Mouse (Mus musculus) left cerebral cortex, adult 18-20 months (tissue): ENCODE data around the gene Rbfox3. TPM values are rescaled to one million over a fixed set of nuclear protein-coding genes. Genes with fewer than 3 reads are reported as not detected.

Experiments used
- DNase-seq, 2 experiments: peaks; one replicate each; pipeline ENCODE4 v3.0.0; 2021 to 2022; ENCODE audit warnings: low spot score in 2 of 2, mixed read lengths in 1 of 2
- total RNA-seq, 2 experiments: library from RNA; stranded (reverse); gene quantifications; 2 replicates each; pipeline ENCODE4 v1.2.3; 2021

The Rbfox3 gene
- total RNA-seq, 2 experiments from 2014 or later, result 301 to 331 TPM

DNA sequence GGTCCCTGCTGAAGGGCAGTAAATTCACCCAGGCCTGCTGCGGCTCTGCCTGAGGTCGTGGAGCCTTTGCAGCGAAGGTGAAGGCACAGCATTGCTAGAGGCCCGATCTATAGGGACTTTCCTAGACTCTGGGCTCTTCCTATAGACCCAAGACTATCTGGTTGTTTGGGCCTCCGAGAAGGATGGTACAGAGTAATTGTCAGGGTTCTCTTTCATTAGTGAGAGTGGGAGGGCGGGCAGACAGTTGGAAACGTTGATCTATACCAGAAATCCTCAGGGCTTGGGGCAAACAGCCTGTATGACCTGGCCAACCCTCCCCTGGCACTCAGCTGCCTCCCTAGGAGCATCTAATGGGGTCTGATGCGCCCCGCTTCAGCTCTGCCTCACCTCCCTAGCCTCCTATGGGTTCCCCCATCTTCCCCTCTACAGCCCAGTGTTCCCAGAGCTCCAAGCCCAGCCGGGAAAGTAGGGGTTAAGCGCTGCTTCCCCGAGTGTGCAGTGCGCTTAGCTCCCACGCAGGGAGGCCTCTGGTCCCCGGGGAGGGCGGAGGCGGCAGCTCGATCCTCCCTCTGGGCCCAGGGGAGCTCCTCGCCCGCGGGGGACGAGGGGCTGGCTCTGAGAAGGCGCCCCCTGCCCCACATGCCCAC is 4.5 kb downstream of the Rbfox3 start:
- peak; percentile 74 to 76 for DNase-seq

DNA sequence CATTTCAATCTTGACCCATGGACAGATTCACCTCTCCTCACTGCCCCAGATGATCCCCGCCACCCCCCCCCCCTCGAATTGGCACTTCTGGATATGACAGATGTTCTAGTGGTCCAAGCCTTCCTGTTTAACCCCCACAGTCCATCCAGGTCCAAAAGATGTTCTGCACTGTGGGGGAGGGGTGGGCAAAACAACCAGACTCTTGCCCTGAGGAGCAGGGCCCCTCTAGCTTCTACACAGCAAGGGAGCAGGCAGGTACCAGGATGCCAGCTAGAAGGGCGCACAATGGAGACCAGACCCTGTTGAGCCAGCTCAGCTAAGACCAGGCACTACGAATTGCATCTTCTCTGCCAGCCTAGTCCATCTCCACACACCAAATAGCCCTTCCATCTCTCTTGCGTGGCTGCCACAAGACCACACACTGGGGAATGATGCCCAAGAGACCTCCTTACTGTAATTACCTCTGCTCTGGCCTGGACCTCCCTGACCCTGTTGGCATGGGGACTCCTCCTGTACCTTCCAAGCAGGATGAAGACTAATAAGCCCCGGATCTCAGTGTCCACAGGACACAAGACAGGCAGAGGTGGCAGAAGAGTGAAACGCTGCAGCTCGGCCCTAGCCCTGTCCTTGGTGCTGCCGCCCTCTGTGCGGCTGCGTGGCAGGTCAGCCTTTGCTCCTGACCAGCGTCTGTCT is 5.1 kb downstream of the Rbfox3 start:
- no peak for DNase-seq

DNA sequence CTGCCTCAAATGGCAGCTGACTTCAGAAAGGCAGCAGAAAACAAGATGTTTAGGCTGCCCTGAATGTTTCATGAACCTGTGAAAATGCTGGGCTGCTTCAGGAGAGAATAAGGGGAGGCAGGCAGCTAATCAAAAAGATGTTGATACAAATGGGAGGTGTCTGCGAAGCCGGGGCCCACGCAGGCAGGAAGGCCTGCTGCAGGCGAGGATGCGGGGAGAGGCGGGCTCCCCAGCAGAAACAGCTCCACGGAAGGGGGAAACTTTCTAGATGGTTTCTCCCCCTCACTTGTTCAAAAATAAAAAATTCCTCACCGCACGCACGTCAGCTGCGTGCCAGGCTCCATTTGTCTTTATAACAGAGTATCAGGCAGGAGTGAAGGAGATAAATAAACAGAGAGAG is 5.7 kb downstream of the Rbfox3 start:
- peak in 1 of 2 experiments; percentile 77 for DNase-seq

DNA sequence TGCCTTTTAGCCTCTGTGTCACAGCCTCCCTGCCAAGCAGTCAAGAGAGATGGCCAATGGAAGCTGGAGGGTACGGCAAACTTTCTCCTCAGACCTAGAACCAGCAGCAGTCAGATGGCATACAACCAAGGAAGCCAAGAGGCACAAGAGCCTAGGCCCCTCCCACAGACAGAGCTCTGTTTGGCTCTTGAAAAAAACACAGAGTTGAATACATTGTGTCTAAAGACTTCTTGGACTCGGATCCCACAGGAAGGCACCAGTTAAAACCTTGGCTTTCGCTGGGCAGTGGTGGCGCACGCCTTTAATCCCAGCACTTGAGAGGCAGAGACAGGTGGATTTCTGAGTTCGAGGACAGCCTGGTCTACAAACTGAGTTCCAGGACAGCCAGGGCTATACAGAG is 7.1 kb downstream of the Rbfox3 start:
- no peak for DNase-seq

DNA sequence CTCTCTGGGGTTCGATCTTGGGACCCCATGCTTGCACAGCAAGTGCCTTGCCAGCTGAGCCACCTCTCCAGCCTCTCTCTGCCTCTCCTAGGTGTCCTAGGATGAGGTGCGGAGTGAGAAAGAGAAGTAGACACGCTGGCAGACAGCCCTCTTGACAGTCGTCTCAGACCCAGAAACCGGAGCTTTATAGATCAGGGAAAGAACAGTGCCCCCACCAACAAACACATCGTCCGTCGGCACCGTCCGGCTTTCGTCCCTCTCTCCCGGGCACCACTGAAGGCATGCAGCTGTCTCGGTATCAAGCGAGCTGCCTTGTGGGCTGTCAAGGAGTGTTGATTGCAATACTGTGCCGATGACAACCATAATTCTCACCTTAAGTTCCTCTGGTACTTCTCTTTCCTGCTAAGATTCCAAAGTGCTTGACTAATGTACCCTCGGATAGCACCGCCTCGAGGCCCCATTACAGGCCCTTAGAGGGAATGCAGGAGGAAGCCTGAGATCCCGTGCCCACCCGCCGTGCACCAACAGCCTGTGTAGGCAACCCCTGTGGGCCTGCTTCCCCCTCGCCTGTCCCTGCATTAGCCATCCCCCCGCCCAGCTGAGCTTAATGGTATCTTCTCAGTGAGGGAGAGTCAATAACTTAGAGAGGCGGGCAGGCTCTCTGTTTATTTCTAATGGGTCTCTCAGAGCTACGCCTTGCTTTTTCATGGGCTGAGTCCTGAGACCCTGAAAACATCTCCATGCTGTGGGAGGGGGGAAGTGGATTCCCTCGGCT is 11.4 kb downstream of the Rbfox3 start:
- DNase-seq, result no peak

DNA sequence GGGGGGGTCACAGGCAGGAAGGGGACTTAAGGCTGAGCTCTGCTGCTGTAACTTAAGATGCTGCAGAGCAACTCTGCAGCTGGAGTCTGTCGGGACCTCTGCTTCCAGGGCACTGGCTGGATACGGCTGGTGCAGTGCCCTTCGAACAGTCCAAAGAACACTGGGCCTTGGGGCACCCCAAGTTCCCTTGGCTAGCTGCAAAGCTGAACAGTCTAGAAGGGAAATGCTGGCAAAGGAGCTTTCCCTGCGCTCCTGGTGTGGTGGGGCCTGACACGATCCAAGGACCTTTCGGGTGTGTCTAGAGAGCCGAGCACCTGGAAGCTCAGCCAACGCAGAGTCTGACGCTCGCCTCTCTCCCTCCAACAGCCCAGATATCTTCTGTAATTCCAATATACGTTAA is 12.8 kb downstream of the Rbfox3 start:
- no peak for DNase-seq

DNA sequence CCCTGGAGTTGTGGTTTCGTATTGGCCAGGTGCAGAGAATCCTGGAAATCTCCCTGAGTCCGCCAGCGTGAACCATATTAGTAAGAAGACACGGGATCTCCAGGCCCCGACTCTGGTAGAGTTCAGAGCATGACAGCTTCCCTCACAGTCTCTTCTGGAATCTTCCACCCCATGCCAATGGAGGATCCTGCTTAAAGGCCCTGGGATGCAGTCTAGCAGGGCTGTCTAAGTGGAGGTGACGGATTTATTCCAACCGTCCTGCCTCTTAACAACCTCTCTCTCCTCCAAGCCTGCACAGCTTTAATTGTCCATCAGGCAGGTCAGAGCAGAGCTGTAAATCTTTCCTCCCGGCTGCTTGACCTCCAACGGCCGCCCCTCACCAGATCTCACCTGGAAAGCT is 13.2 kb downstream of the Rbfox3 start:
- no peak for DNase-seq

DNA sequence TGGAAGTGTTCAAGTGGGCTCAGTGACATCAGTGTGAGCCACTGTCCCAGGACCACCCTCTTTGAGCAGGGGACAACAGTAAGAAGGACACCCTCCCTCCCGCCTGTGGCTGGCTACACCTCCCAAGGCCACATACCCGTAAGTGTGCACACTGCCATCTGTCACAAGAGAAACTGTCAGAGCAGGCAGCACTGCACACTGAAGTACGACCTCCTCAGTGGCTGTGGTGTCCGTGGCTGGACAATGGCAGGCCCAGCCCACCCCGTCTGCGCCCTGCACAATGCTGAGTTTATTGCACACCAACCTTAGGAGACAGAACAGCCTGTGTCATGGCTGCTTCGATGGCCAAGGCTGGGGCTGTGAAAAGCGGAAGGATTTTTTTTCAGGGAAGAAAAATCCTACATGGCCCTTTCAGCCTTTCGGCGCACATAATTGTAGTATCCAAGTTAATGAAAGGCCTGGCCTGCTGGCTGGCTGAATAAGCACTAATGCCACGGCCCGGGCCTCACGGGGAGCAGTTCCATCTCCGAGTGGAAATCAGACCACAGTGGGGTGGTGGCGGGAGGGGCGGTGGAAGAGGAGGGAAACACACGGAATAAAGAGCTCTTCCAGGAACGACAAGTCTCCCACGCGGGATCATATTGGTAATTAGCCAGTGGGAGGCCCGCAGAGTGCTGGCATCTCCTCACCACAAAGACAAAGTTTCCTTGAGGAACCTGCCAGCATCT is 14.1 kb downstream of the Rbfox3 start:
- no peak for DNase-seq

DNA sequence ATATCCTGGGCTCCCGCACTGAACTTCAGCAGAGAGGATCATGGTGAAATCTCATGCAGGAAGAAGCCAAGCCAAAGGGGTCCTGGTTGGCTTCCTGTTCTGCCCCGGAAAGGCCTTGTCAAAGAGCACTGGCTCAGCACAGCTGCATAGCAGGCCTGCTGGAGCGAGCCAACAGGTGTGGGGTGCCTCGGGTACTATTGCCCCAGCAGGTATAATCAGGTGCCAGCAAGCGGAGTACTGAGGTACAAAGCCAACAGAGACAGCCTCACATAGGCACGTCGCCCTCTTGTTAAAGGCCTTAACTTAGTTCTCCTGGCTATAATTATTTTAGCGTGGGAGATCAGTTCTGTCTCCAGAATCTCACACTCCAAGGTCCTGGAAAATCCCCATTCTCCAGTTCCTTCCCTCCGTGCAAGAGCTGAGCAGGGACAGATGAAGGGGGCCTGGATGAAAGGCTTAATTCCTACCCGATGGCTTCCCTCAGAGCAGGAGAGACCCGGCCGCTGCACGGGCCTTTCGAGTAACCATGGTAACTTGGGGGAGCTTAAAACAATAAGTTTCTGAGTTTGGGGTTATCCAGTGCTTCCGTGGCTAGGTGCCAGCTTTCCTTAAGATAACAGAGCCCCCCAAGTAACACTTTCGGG is 15.2 kb downstream of the Rbfox3 start:
- no peak for DNase-seq

DNA sequence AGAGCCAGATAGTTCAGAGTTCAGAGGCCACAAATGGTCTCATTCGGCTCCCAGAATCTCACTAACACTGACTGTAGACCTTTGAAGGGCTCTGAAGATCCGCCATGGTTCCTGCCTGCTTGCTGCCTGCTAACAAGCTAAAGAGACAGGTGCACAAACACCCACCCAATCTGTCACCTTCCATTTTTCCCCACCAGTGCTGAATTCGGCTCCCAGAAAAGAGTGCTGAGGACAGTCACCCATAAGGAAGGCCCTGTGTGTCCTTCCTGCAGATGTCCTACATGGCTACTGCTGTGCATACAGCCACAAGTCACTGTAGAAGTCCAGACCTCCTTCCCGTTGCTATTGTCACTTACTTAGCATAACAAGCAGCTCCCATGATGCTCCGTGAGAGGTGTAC is 16.6 kb downstream of the Rbfox3 start:
- DNase-seq, result no peak

DNA sequence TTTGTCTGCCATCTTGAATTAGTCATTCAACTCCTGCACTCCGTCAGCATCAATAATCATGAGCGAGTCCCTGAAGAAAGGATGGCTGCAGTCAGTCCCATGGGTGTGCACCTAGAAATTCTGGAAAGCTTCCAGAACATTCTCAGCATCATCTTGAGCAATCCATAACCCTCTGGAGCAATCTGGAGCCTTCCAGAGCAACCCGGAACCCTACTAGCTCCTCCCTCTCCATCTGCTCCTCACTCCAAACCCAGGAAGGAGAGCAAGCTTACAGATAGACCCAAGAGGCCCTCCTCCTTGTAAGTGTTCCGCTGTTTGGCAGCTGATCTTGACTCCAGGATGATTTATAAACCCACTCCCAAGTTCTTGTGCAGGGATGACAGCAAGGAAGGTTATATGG is 17.2 kb downstream of the Rbfox3 start:
- DNase-seq, result no peak

DNA sequence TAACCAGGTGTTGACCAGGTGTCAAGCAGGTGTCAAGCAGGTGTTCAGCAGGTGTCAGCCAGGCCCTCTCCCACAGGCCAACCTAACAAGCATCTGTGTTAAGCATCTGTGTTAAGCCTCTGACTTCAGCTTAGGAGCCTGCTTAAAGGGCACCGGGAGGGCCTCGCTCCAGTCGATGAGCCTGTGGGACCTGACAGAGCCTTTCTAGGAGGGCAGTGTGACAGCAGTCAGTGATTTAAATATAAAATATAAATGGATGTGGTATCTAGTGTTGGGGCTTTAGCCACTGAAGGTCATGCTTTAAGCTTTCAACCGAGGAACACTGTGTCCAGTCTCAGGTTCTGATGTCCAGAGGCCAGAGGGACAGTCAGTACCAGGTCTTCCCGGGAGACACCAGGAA is 18.5 kb downstream of the Rbfox3 start:
- DNase-seq, result no peak

DNA sequence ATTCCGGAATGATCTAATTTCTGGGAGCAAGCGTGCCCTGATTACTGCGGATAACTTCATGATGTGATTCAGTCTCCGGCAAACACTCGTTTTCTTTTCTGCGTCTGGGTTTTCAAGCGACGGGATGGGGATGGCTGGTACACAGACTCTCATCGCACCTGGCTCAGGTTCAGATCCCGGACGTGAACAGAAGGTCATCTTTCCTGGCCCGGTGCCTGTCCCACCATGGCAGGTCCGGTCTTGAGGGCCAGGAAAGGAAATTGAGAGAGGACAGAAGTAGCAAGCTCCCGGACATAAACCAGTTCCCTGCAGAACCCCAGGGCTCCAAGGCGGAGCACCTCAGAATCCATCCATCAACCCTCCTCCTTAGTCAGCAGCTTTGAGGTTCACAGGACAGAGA is 19.9 kb downstream of the Rbfox3 start:
- no peak for DNase-seq

DNA sequence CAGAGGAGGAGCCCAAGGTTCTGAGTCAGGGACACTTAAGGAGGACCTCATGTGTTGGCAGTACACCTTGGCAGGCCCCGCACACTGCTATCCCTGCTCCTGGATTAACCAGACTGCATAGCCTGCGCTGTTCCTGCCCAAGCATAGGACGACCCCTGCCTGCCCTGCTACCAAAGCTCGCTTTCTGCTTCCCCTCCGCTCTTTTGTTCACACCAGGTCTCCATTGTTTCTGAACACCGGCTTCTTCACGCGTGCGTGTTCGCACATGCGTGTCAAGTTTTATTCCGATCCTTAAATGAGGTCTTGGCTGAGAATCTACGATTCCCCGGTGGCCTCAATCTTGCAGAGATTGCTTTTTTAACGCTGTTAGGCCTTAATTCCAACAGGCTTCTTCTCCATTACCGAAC is 20.4 kb downstream of the Rbfox3 start:
- no peak for DNase-seq

DNA sequence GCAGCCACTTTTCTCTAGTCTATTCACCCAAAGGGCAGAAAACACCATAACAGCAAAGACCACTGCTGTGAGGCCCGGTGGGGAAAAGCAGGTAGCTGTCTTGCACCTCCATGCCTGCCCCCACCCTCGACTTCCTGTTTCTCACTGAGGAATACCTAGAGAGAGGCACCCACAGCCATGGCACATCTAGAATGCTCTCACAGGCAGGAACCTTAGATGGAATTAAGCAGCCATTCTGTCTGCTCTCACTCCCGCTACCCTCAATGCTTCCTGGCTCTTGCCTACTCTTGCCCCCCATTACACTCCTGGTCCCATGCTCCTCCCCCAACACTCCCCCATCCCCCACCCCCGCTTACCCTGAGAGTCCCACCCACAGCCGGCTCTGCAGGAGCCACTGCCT is 20.9 kb downstream of the Rbfox3 start:
- DNase-seq, result no peak

DNA sequence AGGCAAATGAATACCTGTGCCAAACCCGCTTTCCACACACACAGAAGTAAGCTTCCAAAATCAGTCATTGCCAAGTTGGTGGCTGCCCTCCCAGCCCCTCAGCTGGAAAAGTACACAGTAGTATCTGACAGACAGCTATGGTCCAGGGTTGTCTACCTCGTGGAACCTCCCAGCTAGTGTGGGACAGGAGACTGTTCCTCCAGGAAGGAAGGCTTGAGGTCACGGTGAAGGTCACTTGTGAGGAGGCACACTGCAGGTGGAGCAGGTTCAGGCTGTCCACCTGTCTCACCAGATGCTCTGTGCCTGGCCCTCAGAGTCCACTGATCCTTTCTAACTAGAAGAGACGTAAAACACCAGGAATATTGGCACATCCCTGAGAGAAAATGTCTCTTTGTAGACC is 21.9 kb downstream of the Rbfox3 start:
- DNase-seq, result no peak

DNA sequence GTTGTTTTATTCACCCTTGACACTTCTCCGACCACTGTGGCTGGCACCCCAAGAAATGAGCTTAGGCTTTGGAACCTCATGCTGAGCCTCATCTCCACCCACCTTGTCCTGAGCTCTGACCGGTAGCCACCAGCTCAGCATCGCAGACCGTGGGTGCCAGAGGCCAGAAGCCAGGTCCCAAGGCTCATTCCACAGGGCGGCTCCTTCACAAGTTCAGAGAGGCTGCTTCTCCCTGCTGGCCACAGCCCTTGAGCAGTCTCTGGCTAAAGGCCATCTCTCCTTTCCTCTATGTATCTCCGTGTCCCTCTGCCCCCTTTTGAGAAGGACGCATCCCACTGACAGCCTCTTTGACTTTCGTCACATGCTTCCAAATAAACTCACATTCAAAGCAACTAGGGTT is 23.0 kb downstream of the Rbfox3 start:
- DNase-seq, result no peak

DNA sequence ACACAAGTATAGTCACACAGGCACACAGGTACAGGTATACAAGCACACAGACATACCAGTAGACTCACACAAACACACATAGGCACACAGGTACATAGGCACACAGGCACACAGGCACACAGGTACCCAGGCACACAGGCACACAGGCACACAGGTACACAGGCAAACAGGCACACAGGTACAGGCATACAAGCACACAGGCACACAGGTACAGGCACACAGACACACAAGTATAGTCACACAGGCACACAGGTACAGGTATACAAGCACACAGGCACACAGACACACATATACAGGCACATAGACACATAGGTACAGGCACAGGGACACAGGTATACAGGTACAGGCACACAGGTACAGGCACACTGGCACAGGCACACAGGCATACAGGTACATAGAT is 24.2 kb downstream of the Rbfox3 start:
- no peak for DNase-seq

DNA sequence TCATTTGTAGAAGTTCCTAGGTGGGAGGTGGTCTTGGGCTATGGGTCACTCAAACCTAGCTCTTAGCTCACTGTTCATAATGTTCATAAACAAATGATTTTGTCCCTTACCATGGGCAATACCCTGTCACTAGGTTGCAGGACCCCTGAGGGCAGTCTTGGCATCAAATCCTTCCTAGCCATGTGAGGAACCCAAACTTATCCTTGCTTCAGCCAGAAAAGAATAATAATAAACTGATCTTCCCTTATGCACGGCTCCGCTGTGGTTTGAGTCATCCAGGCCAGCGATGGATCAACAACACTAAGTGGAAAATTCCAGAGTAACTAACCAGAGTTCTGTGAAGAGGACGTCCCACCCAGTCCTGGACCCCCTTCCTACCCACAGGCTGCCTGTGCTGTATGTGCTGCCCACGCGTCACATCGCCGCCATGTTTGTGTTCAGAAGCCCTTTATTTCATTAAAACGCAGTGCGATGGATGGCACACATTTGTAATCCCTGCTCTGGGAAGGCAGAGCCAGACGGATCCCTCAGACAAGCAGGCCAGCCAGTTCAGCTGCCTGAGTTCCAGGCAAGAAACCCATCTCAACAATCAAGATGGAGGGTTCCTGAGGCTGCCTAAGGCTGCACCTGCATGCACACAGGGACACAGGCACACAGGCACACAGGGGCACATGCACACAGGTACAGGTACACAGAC is 25.0 kb downstream of the Rbfox3 start:
- no peak for DNase-seq

DNA sequence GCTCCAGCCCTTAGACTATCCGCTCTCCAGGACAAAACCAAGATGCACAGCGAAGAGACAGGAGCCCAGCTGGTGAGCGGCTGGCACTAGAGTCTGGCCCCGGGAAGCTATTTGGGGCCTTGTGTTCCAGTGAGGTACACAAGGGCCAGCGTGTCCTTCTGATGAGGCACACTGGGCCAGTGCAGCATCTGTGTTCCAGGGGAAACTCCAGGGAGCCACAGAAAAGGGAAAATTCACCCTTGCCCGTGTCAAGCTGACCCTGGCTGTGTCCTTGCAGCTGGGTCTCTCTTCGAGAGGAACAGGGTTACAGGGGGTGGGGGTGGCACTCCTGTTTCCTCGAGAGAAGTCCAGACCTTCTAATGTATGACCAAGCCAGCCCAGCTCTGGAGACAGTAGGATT is 25.8 kb downstream of the Rbfox3 start:
- no peak for DNase-seq

DNA sequence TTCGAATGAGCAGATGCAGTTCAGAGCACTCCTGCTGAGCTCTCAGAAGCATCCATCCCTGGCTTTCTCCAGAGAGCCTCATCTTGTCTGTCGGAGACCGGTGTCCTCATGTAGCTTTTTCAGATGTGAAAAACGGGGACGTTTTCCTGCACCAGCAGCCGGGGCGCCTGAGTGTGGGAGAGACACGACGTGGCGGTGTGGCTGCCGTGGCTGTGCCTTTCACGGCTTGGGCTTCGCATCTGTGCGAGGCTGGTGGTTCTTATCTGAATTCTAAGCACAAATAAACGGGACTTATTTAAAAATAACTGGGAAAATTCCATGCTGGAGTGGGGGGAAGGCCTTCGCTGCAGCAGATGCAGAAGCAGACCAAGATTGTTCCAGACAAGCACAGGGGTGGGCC is 26.3 kb downstream of the Rbfox3 start:
- peak; percentile 58 to 81 for DNase-seq
